Mouse (Mus musculus) monocyte, adult 5-6 weeks (primary cell): ENCODE results near the gene Gm2007. TPM values are rescaled to one million over a fixed set of nuclear protein-coding genes. Genes with fewer than 3 reads are reported as not detected.
"Not testable (repeated sequence)": the region's sequence is repeated elsewhere in the genome, so short reads cannot be mapped to it uniquely, and the experiment has no call there.

Experiments
- ATAC-seq: fragments of 153-309, 156-312 bp; replicated peaks from 2 replicates; pipeline ENCODE4 v1.8.0; 2017; ENCODE audit warnings: mild to moderate bottlenecking; ENCODE audit not compliant: low TSS enrichment, insufficient number of reproducible peaks, severe bottlenecking, poor library complexity, low FRiP score
- total RNA-seq: library from RNA; stranded (forward); fragments of 200-1000, 200-491, 200-594 nt; gene quantifications from 3 replicates; pipeline ENCODE4 v1.2.3, GENCODE M21; 2017

The Gm2007 gene
- 16.7 to 42.4 TPM in 2 of 3 replicates, not detected in the other for total RNA-seq

GRCm38 (mm10) chr2:175741237-175741636, at the start of gene Gm2007:
Gm2007 (plus strand) TSS chr2:175741537.
- not testable (repeated sequence) for ATAC-seq

GRCm38 (mm10) chr2:175703546-175703945, 37.8 kb upstream of the Gm2007 start, which contains the start of gene Zfp969:
Zfp969 (minus strand) TSS chr2:175703646.
- ATAC-seq: not testable (repeated sequence)

- not testable (repeated sequence) for ATAC-seq
These were observed 59.7 kb downstream of the Gm2007 start, which contains the start of gene Gm14288 for GRCm38 (mm10) chr2:175800993-175801392. Gm14288 (minus strand) TSS chr2:175801093.

Other genes with a start within 250 kb of the Gm2007 start
- 16.7 to 42.4 TPM in 2 of 3 replicates, not detected in the other for gene Gm11007, start 97.6 kb upstream of the Gm2007 start, total RNA-seq
- gene Zfp969, start 37.9 kb upstream of the Gm2007 start, total RNA-seq: not detected in 3 replicates
- 5.0 to 6.5 TPM in 2 of 3 replicates, not detected in the other for gene Gm14288, start 59.6 kb downstream of the Gm2007 start, total RNA-seq
- 1.6 to 6.4 TPM (median 3.0 TPM) in 3 replicates for gene Gm6710, start 127.7 kb downstream of the Gm2007 start, total RNA-seq
- 4.9 to 18.7 TPM (median 12.7 TPM) in 3 replicates for gene Zfp966, start 189.6 kb downstream of the Gm2007 start, total RNA-seq
- 8.9 to 19.0 TPM (median 11.0 TPM) in 3 replicates for gene Gm2026, start 223.8 kb downstream of the Gm2007 start, total RNA-seq